12 mouse cellular contexts compared by ENCODE assay signal in the genomic region with DNA sequence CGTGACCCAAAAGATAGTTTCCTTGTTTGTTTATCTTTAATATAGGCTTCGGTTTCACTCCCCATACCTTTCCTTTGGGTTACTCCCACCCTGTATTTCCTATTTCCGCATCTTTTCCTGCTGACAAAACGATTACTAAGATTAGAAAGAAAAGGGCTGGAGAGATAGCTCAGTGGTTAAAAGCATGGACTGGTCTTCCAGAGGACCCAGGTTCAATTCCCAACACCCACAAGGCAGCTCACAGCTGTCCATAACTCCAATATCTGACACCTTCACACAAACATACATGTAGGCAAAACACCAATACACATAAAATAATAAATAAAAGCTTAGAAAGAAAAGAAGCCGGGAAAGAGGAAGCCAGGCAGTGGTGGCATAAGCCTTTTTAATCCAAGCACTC. TPM values are rescaled to one million over a fixed set of nuclear protein-coding genes. Genes with fewer than 3 reads are reported as not detected.
DNase-seq lines count a peak whose midpoint lies in the region; ATAC-seq and TF ChIP-seq lines count a peak whose summit lies in the region.
"Had no signal": no experiment of that assay in that cellular context is flagged by ENCODE, and none has a peak within 500 bp of the region (broad histone marks: within the 10 kb centered on the region; RNA-seq: fewer than 3 reads in every experiment).

No protein-coding gene starts in this region.

- peak overlapping the region; percentile 100 for H3K27ac ChIP-seq in hindbrain, embryonic 10.5 days
- no peak overlapping the region for H3K27ac ChIP-seq in hindbrain, embryonic 16.5 days (ENCODE audit: low read depth, low read length)
- H3K27ac ChIP-seq in stomach, embryonic 15.5 days: peak overlapping the region; percentile 49; the same call in 1 of the 2 replicates
- H3K27ac ChIP-seq in stomach, postnatal 0 days (replicated peaks): no peak overlapping the region; the same call in 1 of the 2 replicates
- H3K27ac ChIP-seq in liver, embryonic 12.5 days: peak overlapping the region; percentile 93

- WGBS in hindbrain, embryonic 10.5 days: 82% methylated on average over 5 of the region's 5 CpGs
- 81% methylated on average over 5 of the region's 5 CpGs for WGBS in hindbrain, embryonic 16.5 days
- 65% methylated on average over 5 of the region's 5 CpGs for WGBS in stomach, embryonic 15.5 days
- 55% methylated on average over 5 of the region's 5 CpGs for WGBS in stomach, postnatal 0 days
- 23% methylated on average over 5 of the region's 5 CpGs for WGBS in liver, embryonic 12.5 days (ENCODE audit: insufficient replicate concordance)

- H3K9ac ChIP-seq in hindbrain, embryonic 16.5 days (ENCODE audit: low read depth, low read length): no peak overlapping the region
- H3K9ac ChIP-seq in stomach, embryonic 15.5 days: no peak overlapping the region
- no peak overlapping the region for H3K9ac ChIP-seq in stomach, postnatal 0 days (ENCODE audit: low read length)
- H3K9ac ChIP-seq in liver, embryonic 12.5 days: peak overlapping the region; percentile 83

- peaks cover 27% of the 10 kb centered on the region for H3K36me3 ChIP-seq in hindbrain, embryonic 10.5 days
- peaks cover 9% of the 10 kb centered on the region; the same call in 1 of the 2 replicates for H3K36me3 ChIP-seq in hindbrain, embryonic 16.5 days (ENCODE audit: control insufficient read depth, insufficient read depth, low read length)
- peaks cover 9% of the 10 kb centered on the region for H3K36me3 ChIP-seq in stomach, embryonic 15.5 days
- peaks cover 4% of the 10 kb centered on the region for H3K36me3 ChIP-seq in stomach, postnatal 0 days (ENCODE audit: control insufficient read depth, insufficient read depth, low read length)
- peaks cover 29% of the 10 kb centered on the region for H3K36me3 ChIP-seq in liver, embryonic 12.5 days

- no peak for TF ChIP-seq EP300 in stomach, postnatal 0 days (optimal IDR thresholded peaks at IDR 0.05)

- H3K4me3 ChIP-seq in hindbrain, embryonic 10.5 days: peak overlapping the region; percentile 93; the same call in 1 of the 2 replicates
- H3K4me3 ChIP-seq in hindbrain, embryonic 16.5 days (ENCODE audit: low read length): no peak overlapping the region; the same call in 1 of the 2 replicates
- no peak overlapping the region for H3K4me3 ChIP-seq in stomach, embryonic 15.5 days (replicated peaks)
- H3K4me3 ChIP-seq in stomach, postnatal 0 days (ENCODE audit: low read depth, low read length): no peak overlapping the region
- no peak overlapping the region for H3K4me3 ChIP-seq in liver, embryonic 12.5 days

- H3K9me3 ChIP-seq in hindbrain, embryonic 10.5 days: no peaks in the 10 kb centered on the region
- H3K9me3 ChIP-seq in hindbrain, embryonic 16.5 days (ENCODE audit: control insufficient read depth, low read length): no peaks in the 10 kb centered on the region
- H3K9me3 ChIP-seq in stomach, embryonic 15.5 days: no peaks in the 10 kb centered on the region
- no peaks in the 10 kb centered on the region for H3K9me3 ChIP-seq in stomach, postnatal 0 days (ENCODE audit: control insufficient read depth, low read length)
- H3K9me3 ChIP-seq in liver, embryonic 12.5 days (replicated peaks): no peaks in the 10 kb centered on the region
- H3K9me3 ChIP-seq: limb, embryonic 13.5 days had no signal

- DNase-seq in hindbrain, embryonic 10.5 days (ENCODE audit: low spot score): no peak
- DNase-seq in stomach, postnatal 0 days (ENCODE audit: low spot score): no peak
- no peak for DNase-seq in retina, postnatal 1 day
- no peak for DNase-seq in right cerebral cortex, postnatal 14 days
- DNase-seq: kidney, postnatal 10 days; right cerebral cortex, postnatal 4 days; thymus, postnatal 4 days had no signal

- H3K4me2 ChIP-seq in hindbrain, embryonic 16.5 days (ENCODE audit: low read length): no peak overlapping the region
- no peak overlapping the region for H3K4me2 ChIP-seq in stomach, embryonic 15.5 days
- H3K4me2 ChIP-seq in stomach, postnatal 0 days (replicated peaks; ENCODE audit: low read depth): no peak overlapping the region
- H3K4me2 ChIP-seq in liver, embryonic 12.5 days: peak overlapping the region; percentile 82

- ATAC-seq in hindbrain, embryonic 16.5 days: no peak
- no peak for ATAC-seq in stomach, embryonic 15.5 days (ENCODE audit: insufficient read depth, low FRiP score, low read depth)
- ATAC-seq in stomach, postnatal 0 days (ENCODE audit: low FRiP score, low TSS enrichment): no peak
- ATAC-seq in liver, embryonic 12.5 days: no peak

- H3K4me1 ChIP-seq in hindbrain, embryonic 10.5 days (replicated peaks): peaks cover 53% of the 10 kb centered on the region
- peaks cover 12% of the 10 kb centered on the region for H3K4me1 ChIP-seq in hindbrain, embryonic 16.5 days (ENCODE audit: control insufficient read depth, insufficient read depth, low read depth, low read length)
- H3K4me1 ChIP-seq in stomach, embryonic 15.5 days: peaks cover 23% of the 10 kb centered on the region
- peaks cover 2% of the 10 kb centered on the region; the same call in 1 of the 2 replicates for H3K4me1 ChIP-seq in stomach, postnatal 0 days (replicated peaks; ENCODE audit: control insufficient read depth, insufficient read depth)
- peaks cover 76% of the 10 kb centered on the region for H3K4me1 ChIP-seq in liver, embryonic 12.5 days

- H3K27me3 ChIP-seq in hindbrain, embryonic 10.5 days (ENCODE audit: insufficient read depth, poor library complexity, severe bottlenecking): no peaks in the 10 kb centered on the region
- no peaks in the 10 kb centered on the region for H3K27me3 ChIP-seq in hindbrain, embryonic 16.5 days (replicated peaks; ENCODE audit: control insufficient read depth, insufficient read depth, low read length)
- H3K27me3 ChIP-seq in stomach, embryonic 15.5 days (replicated peaks): no peaks in the 10 kb centered on the region
- no peaks in the 10 kb centered on the region for H3K27me3 ChIP-seq in stomach, postnatal 0 days (ENCODE audit: control insufficient read depth, insufficient read depth, low read length)
- no peaks in the 10 kb centered on the region for H3K27me3 ChIP-seq in liver, embryonic 12.5 days (replicated peaks)
- H3K27me3 ChIP-seq: limb, embryonic 13.5 days had no signal

- no peak for TF ChIP-seq CTCF in stomach, postnatal 0 days (IDR thresholded peaks at IDR 0.05; ENCODE audit: low read depth)

RNA-seq across cellular contexts. Expression of a gene that starts 5.1 kb away (rescaled TPM):
- polyA plus RNA-seq in hindbrain, embryonic 10.5 days (2016; fragmentation: Nextera tagmentation; extraction: Ambion mirVana): 893 and 1,134 TPM in 2 replicates
- 1,477 and 1,618 TPM in 2 replicates for polyA plus RNA-seq in hindbrain, embryonic 16.5 days (2015; fragmentation: Nextera tagmentation; extraction: Ambion mirVana)
- 815 and 840 TPM in 2 replicates for polyA plus RNA-seq in stomach, embryonic 15.5 days (2015; fragmentation: Nextera tagmentation; extraction: Ambion mirVana)
- 286 and 326 TPM in 2 replicates for polyA plus RNA-seq in stomach, postnatal 0 days (2015; fragmentation: Nextera tagmentation; extraction: Ambion mirVana)
- 1,099 and 1,203 TPM in 2 replicates for polyA plus RNA-seq in liver, embryonic 12.5 days (2016; fragmentation: Nextera tagmentation; extraction: Ambion mirVana)

RNA-seq across cellular contexts. Expression of a gene that starts 15.0 kb away (rescaled TPM):
- polyA plus RNA-seq in hindbrain, embryonic 10.5 days (2016; fragmentation: Nextera tagmentation; extraction: Ambion mirVana): 0.34 TPM in 1 of 2 replicates, not detected in the other
- 0.16 and 0.55 TPM in 2 replicates for polyA plus RNA-seq in hindbrain, embryonic 16.5 days (2015; fragmentation: Nextera tagmentation; extraction: Ambion mirVana)
- polyA plus RNA-seq in stomach, embryonic 15.5 days (2015; fragmentation: Nextera tagmentation; extraction: Ambion mirVana): 0.14 TPM in 1 of 2 replicates, not detected in the other
- polyA plus RNA-seq in stomach, postnatal 0 days (2015; fragmentation: Nextera tagmentation; extraction: Ambion mirVana): not detected in 2 replicates
- polyA plus RNA-seq in liver, embryonic 12.5 days (2016; fragmentation: Nextera tagmentation; extraction: Ambion mirVana): not detected in 2 replicates
- polyA plus RNA-seq: limb, embryonic 13.5 days; macrophage had no signal

RNA-seq across cellular contexts. Expression of a gene that starts 40.3 kb away (rescaled TPM):
- polyA plus RNA-seq in hindbrain, embryonic 10.5 days (2016; fragmentation: Nextera tagmentation; extraction: Ambion mirVana): 23.3 and 24.4 TPM in 2 replicates
- 23.0 TPM in 2 replicates for polyA plus RNA-seq in hindbrain, embryonic 16.5 days (2015; fragmentation: Nextera tagmentation; extraction: Ambion mirVana)
- 24.0 and 25.3 TPM in 2 replicates for polyA plus RNA-seq in stomach, embryonic 15.5 days (2015; fragmentation: Nextera tagmentation; extraction: Ambion mirVana)
- polyA plus RNA-seq in stomach, postnatal 0 days (2015; fragmentation: Nextera tagmentation; extraction: Ambion mirVana): 12.8 and 14.0 TPM in 2 replicates
- polyA plus RNA-seq in liver, embryonic 12.5 days (2016; fragmentation: Nextera tagmentation; extraction: Ambion mirVana): 14.2 and 16.0 TPM in 2 replicates

Comparison
In these comparisons a context has a peak if more than half of its experiments do, and no peak if none do; other contexts are left out.
1. H3K27ac ChIP-seq: peak in hindbrain, embryonic 10.5 days (single experiment), stomach, embryonic 15.5 days (single experiment) and liver, embryonic 12.5 days (single experiment); none in hindbrain, embryonic 16.5 days (single experiment) and stomach, postnatal 0 days (single experiment).